Mouse (Mus musculus): Measurements from ENCODE around the gene Lrrc3. TPM values are rescaled to one million over a fixed set of nuclear protein-coding genes. Genes with fewer than 3 reads are reported as not detected.
"Not testable (repeated sequence)": the region's sequence is repeated elsewhere in the genome, so short reads cannot be mapped to it uniquely, and the experiment has no call there.

Gene Lrrc3
- polyA plus RNA-seq (2016; fragmentation: Nextera tagmentation; extraction: Ambion mirVana): 6.8 and 7.4 TPM in 2 replicates

DNA sequence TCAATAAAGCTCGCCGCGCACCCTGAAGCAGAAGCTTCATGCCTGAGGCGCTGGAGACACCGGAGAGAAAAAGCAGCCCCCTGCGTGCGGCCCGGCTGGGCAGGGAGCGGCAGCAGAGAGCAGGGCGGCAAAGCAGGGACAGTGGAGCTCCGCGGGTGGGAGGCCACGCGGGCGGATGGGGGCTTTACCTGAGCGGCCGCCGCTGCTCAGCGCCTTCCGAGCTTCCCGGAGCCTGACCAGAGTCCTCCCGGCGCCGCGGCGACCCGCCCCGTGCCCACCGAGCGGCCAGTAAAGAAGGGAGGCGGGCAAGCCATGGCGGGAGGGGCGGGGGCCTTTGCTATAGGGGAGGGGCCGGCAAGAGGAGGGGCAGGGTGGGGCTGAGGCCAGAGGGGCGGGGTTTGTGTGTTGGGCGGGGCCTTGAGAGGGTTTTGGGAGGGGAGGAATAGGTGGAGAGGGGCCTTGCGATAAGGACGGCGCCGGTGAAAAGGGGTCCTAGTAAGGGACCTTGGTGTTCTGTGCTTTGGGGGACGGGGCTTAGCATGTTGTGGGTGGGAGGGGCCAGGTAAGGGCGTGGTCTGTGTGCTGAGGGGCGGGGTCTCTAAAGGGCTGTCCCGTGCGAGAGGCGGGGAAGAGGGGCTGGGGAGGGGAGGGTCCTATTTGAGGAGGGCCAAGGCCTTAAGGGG lies at the start of gene Lrrc3:
Gene Lrrc3 (minus strand): TSS at position 326 of the 683 bp plus-strand sequence.
- ATAC-seq (ENCODE audit: low FRiP score): peak; percentile 84
- Histone ChIP-seq H3K9ac (peak within 1 kb of the TSS; percentile 70), H3K4me2 (replicated peaks) (peak within 1 kb of the TSS; percentile 79), H3K36me3 (no peaks in the 10 kb centered on the region), H3K4me1 (peaks cover 17% of the 10 kb centered on the region), H3K27me3 (0 out of 2 replicates have a peak, but pooled peaks cover 10% of the 10 kb centered on the region), H3K4me3 (peak within 1 kb of the TSS; percentile 54), H3K27ac (peak within 1 kb of the TSS; percentile 19; the same call in 1 of the 2 replicates), H3K9me3 (replicated peaks) (no peaks in the 10 kb centered on the region)
- WGBS: under 1% methylated on average over 36 of the region's 46 CpGs

DNA sequence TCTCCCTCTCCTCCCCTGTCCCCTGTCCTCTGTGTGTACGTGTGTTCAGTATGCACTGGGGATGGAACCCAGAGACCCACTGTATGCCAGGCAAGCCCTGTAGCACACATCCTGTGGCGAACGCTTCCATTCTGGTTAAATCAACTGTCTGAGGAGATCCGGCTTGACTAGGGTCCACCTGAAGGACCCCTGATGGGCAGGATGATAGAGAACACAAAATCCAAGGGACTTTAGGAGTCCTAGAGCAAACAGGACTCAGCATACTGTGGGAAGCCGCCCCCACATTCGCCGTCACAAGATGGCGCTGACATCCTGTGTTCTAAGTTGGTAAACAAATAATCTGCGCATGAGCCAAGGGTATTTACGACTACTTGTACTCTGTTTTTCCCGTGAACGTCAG lies 48.1 kb upstream of the Lrrc3 start:
- H3K27ac ChIP-seq; ATAC-seq (ENCODE audit: low FRiP score); H3K36me3 ChIP-seq; H3K4me2 ChIP-seq (replicated peaks); H3K4me3 ChIP-seq; H3K27me3 ChIP-seq; H3K4me1 ChIP-seq; H3K9me3 ChIP-seq (replicated peaks); H3K9ac ChIP-seq: not testable (repeated sequence)
- 91% methylated on average over 10 of the region's 12 CpGs for WGBS

DNA sequence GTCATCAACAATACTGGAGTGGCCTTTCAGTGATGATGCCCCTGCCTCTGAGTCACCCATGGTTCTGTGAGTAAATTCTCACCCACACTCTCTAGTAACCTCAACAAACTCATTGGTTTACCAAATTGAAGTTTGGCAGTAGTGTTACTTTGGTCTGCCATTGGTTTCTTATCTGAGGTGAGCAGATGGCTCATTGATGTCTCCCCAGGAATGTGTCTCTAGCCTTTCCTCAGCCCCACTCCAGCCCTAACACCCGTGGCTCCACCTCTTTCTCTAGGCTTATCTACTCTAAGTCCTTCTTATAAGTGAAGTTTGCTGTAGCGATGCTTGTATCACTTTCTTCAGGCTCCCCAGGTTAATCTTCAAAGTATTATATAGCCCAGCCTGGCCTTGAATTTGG lies 37.3 kb upstream of the Lrrc3 start:
- ATAC-seq (ENCODE audit: low FRiP score): no peak
- Histone ChIP-seq H3K9ac (no peak overlapping the region), H3K27ac (no peak overlapping the region), H3K4me1 (no peaks in the 10 kb centered on the region), H3K36me3 (no peaks in the 10 kb centered on the region), H3K9me3 (replicated peaks) (no peaks in the 10 kb centered on the region), H3K27me3 (no peaks in the 10 kb centered on the region), H3K4me2 (replicated peaks) (no peak overlapping the region), H3K4me3 (no peak overlapping the region)
- 72% methylated on average over 2 of the region's 2 CpGs for WGBS

- no peak for ATAC-seq (ENCODE audit: low FRiP score)
- no peaks in the 10 kb centered on the region for H3K9me3 ChIP-seq (replicated peaks)
- H3K4me1 ChIP-seq: no peaks in the 10 kb centered on the region
- 92% methylated on average over 10 of the region's 10 CpGs for whole genome bisulfite sequencing
- H3K9ac ChIP-seq: no peak overlapping the region
- H3K27ac ChIP-seq: no peak overlapping the region
- no peaks in the 10 kb centered on the region for H3K36me3 ChIP-seq
- no peak overlapping the region for H3K4me2 ChIP-seq (replicated peaks)
- no peaks in the 10 kb centered on the region for H3K27me3 ChIP-seq
- no peak overlapping the region for H3K4me3 ChIP-seq
These were observed 25.0 kb upstream of the Lrrc3 start for GRCm38 (mm10) chr10:77927375-77927774.

- no peak for ATAC-seq (ENCODE audit: low FRiP score)
- 41% methylated on average over 7 of the region's 7 CpGs for WGBS
These were observed 23.8 kb upstream of the Lrrc3 start for GRCm38 (mm10) chr10:77926140-77926539.

DNA sequence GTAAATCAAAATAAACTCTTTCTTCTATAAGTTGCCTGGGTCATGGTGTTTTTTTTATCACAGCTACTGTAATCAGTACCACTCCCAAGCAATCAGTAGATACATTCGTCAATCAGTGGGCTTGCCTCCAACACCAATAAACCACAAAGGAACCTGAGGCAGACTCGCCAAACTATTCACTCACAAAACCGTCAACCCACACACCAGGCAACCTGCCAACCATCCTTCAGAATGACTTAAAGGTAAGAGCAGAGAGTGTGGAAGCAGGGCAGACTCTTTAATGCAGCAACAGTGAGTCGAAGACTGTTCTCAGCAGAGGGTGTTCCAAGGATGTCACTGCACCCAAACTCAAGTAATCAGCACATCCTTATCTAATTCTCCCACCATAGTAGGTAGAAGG lies 20.3 kb upstream of the Lrrc3 start:
- no peak overlapping the region for H3K9ac ChIP-seq
- H3K36me3 ChIP-seq: no peaks in the 10 kb centered on the region
- no peak for ATAC-seq (ENCODE audit: low FRiP score)
- H3K4me3 ChIP-seq: no peak overlapping the region
- H3K27me3 ChIP-seq: no peaks in the 10 kb centered on the region
- no peak overlapping the region for H3K4me2 ChIP-seq (replicated peaks)
- no peak overlapping the region for H3K27ac ChIP-seq
- H3K4me1 ChIP-seq: no peaks in the 10 kb centered on the region
- H3K9me3 ChIP-seq (replicated peaks): no peaks in the 10 kb centered on the region
- WGBS: 83% methylated on average over 4 of the region's 4 CpGs

More at GRCm38 (mm10) chr10:77926140-77926539, 23.8 kb upstream of the Lrrc3 start:
- Histone ChIP-seq H3K27ac (no peak overlapping the region), H3K4me3 (no peak overlapping the region), H3K4me2 (replicated peaks) (no peak overlapping the region), H3K4me1 (no peaks in the 10 kb centered on the region), H3K27me3 (no peaks in the 10 kb centered on the region), H3K36me3 (no peaks in the 10 kb centered on the region), H3K9me3 (replicated peaks) (no peaks in the 10 kb centered on the region), H3K9ac (no peak overlapping the region)

GRCm38 (mm10) chr10:77921009-77921408 lies 18.7 kb upstream of the Lrrc3 start:
- no peaks in the 10 kb centered on the region for H3K27me3 ChIP-seq
- WGBS: 87% methylated on average over 5 of the region's 5 CpGs
- H3K27ac ChIP-seq: no peak overlapping the region
- no peak overlapping the region for H3K4me3 ChIP-seq
- ATAC-seq (ENCODE audit: low FRiP score): no peak
- no peak overlapping the region for H3K9ac ChIP-seq
- H3K36me3 ChIP-seq: no peaks in the 10 kb centered on the region
- no peaks in the 10 kb centered on the region for H3K4me1 ChIP-seq
- H3K4me2 ChIP-seq (replicated peaks): no peak overlapping the region
- no peaks in the 10 kb centered on the region for H3K9me3 ChIP-seq (replicated peaks)

GRCm38 (mm10) chr10:77916636-77917335 lies 14.4 kb upstream of the Lrrc3 start:
- H3K27me3 ChIP-seq: no peaks in the 10 kb centered on the region
- no peak overlapping the region for H3K9ac ChIP-seq
- no peaks in the 10 kb centered on the region for H3K4me1 ChIP-seq
- no peak overlapping the region for H3K4me3 ChIP-seq
- no peak overlapping the region for H3K27ac ChIP-seq
- no peaks in the 10 kb centered on the region for H3K9me3 ChIP-seq (replicated peaks)
- ATAC-seq (ENCODE audit: low FRiP score): no peak
- no peak overlapping the region for H3K4me2 ChIP-seq (replicated peaks)
- H3K36me3 ChIP-seq: no peaks in the 10 kb centered on the region
- WGBS: 61% methylated on average over 8 of the region's 8 CpGs

DNA sequence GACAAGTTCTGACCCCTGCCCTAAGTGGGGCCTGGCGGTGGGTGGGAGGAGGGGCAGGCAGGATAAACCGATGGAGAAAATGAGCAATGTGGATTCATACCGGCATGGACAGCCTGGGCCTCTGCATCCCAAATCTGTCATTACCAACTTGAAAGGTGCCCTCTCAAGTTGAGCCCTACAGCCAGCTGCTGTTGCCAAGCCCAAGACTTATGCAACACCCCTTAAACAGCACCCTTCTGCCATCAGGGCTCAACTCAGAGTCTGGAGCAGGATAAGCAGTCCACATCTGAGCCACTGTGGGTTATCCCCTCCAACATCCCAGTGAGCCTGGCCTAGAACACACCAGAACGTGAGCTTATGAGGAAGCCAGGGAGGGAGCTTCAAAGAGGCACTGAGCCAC lies 11.0 kb upstream of the Lrrc3 start:
- no peak overlapping the region for H3K27ac ChIP-seq
- ATAC-seq (ENCODE audit: low FRiP score): no peak
- no peaks in the 10 kb centered on the region for H3K36me3 ChIP-seq
- H3K4me3 ChIP-seq: no peak overlapping the region
- WGBS: 81% methylated on average over 4 of the region's 4 CpGs
- no peaks in the 10 kb centered on the region for H3K27me3 ChIP-seq
- H3K4me1 ChIP-seq: no peaks in the 10 kb centered on the region
- H3K9ac ChIP-seq: no peak overlapping the region
- H3K9me3 ChIP-seq (replicated peaks): no peaks in the 10 kb centered on the region
- no peak overlapping the region for H3K4me2 ChIP-seq (replicated peaks)

GRCm38 (mm10) chr10:77912605-77913004 lies 10.3 kb upstream of the Lrrc3 start:
- H3K27ac ChIP-seq: no peak overlapping the region
- no peak overlapping the region for H3K9ac ChIP-seq
- no peak for ATAC-seq (ENCODE audit: low FRiP score)
- H3K4me2 ChIP-seq (replicated peaks): no peak overlapping the region
- H3K27me3 ChIP-seq: no peaks in the 10 kb centered on the region
- no peaks in the 10 kb centered on the region for H3K36me3 ChIP-seq
- WGBS: 75% methylated on average over 7 of the region's 7 CpGs
- H3K9me3 ChIP-seq (replicated peaks): no peaks in the 10 kb centered on the region
- no peak overlapping the region for H3K4me3 ChIP-seq
- no peaks in the 10 kb centered on the region for H3K4me1 ChIP-seq

GRCm38 (mm10) chr10:77902894-77903715 lies 769 bp upstream of the Lrrc3 start:
- peak overlapping the region; percentile 70; the same call in 1 of the 2 replicates for H3K9ac ChIP-seq
- H3K9me3 ChIP-seq (replicated peaks): no peaks in the 10 kb centered on the region
- H3K36me3 ChIP-seq: no peaks in the 10 kb centered on the region
- peaks cover 17% of the 10 kb centered on the region for H3K4me1 ChIP-seq
- peak; percentile 83 for ATAC-seq (ENCODE audit: low FRiP score)
- H3K27me3 ChIP-seq: 0 out of 2 replicates have a peak, but pooled peaks cover 10% of the 10 kb centered on the region
- 0 out of 2 replicates have a peak overlapping the region, but pooled peaks have one; percentile 7 for H3K27ac ChIP-seq
- peak overlapping the region; percentile 79 for H3K4me2 ChIP-seq (replicated peaks)
- H3K4me3 ChIP-seq: peak overlapping the region; percentile 54
- 8% methylated on average over 35 of the region's 35 CpGs for WGBS

DNA sequence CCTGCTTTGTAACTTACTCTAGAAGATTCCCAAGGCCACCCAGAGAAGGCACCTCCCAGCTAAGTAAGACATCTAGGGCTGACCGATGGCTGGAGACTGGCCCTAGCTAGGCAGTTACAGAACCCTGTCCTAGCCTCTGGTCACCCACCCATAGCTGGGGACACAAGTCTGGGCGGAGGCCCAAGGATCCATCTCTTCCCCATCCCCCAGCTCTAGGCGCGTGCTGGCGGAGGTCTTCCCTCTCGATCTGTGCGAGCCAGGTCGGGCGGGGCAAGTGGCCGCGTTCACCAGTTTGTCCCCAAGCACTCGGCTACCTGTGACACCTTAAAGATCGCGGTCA lies 495 bp downstream of the Lrrc3 start:
- ATAC-seq (ENCODE audit: low FRiP score): peak; percentile 38
- Histone ChIP-seq H3K9ac (peak overlapping the region; percentile 70), H3K4me1 (peaks cover 17% of the 10 kb centered on the region), H3K9me3 (replicated peaks) (no peaks in the 10 kb centered on the region), H3K27ac (peak overlapping the region; percentile 19; the same call in 1 of the 2 replicates), H3K4me2 (replicated peaks) (peak overlapping the region; percentile 79), H3K36me3 (no peaks in the 10 kb centered on the region), H3K27me3 (0 out of 2 replicates have a peak, but pooled peaks cover 10% of the 10 kb centered on the region), H3K4me3 (peak overlapping the region; percentile 54)
- WGBS: 3% methylated on average over 14 of the region's 14 CpGs
